Mouse (Mus musculus): Measurements from ENCODE around the gene Slit3.

Gene Slit3

DNA sequence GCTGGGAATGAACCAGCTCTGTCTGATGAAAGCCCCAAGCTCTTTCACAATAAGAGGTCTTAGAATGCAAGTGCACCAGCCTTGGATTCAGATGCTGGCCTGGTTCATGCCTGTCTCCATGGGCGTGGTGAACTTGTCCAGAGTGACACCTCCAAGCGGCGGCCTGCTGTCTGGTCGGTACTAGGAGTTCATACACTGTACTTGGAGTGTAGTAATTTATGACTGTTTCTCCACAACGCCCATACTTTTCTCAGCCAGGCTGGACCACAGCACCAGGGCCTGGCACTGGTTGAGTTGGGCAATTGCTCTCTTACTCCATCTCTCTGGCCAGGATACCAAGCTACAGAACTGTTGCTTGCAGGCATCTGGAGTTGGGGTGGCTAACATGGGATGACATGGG, 602.9 kb downstream of the Slit3 start:
- no peak for DNase-seq

DNA sequence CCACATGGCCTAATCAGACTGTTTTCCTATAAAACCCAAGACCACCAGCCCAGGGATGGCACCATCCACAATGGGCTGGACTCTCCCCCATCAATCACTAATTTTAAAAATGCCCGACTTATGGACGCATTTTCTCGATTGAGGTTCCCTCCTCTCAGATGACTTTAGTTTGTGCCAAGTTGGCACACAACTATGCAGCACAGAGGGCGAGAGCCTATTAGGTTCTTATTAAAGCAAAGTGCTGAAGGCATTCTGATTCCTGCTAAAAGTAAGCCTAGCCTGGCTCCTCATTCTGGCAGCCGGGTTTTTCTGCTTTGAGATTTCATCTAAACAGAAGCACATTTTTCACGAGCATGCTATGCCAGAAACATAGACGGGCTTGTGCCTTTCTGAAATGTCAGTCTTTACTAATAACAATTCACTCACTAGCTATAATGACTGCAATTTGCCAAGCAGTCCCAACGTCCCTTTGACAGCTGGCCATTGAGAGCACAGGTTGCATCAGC, 605.4 kb downstream of the Slit3 start:
- DNase-seq = no peak

DNA sequence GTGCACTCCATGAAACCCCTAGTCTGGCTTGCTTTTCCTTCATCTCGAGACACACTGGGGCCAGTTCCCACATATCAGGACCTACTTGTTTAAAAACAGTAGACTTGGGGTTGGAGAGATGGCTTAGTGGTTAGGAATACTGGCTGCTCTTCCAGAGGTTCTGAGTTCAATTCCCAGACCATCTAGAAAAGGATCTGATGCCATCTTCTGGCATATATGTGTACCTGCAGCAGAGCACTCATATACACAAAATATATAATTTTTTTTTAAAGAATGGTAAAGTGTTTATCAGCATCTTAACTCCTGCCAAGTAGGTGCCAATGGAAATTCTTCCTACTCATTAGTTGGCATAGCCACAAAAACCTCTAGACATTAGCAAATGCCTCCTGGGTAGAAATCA, 607.2 kb downstream of the Slit3 start:
- no peak for DNase-seq

DNA sequence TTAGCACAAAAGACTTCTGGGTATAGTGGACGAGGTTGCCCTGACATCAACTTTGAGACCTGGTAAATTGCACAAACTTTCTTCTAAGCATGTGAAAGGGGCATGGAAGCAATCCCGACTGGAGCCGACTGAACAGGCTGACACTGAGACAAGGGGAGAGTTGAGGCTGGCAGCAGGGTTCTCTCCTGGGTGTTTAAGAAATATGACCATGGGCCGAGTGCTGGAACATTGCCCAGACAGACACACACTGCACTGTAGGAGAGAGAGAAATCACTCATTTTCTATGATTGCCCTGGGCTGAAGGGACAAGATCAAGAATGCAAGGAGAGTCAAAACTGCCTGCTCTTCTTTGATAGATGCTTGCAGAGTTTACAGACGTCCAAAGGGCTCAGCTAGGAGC, 608.2 kb downstream of the Slit3 start:
- no peak for DNase-seq

DNA sequence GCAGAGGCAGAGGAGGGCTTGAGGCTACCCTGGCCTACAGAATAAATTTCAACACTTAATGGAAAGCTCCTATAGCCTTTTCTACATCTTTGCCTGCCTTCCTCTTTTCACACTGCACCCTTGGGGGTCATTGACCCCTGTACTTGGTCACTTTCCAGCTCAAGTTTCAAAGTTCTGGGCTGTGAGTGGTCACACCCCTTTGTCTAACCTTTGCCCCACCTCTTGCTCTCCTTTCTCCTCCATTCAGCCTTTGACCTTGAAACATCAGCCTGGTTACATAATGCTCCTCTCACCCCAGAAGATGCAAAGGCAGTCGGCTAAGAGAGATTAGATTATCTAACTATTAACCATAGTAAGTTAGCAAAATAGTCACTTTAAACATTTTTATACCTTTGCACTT, 611.3 kb downstream of the Slit3 start:
- no peak for DNase-seq

DNA sequence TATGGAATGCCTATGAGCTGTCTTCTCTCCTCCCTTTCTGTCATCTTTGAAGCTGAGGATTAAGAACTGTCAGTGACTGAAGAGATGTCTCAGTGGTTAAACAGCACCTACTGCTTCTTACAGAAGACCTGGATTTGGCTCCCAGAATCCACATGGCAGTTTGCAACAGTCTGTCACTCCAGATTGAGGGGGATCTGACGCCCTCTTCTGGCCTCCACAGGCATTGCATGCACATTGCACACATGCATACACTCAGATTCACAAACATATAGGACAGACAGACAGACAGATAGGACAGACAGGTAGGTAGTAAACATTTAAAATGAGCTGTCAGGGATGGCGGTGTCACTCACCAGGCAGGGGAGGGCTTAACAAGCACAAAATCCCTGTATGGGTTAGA, 615.8 kb downstream of the Slit3 start:
- no peak for DNase-seq

DNA sequence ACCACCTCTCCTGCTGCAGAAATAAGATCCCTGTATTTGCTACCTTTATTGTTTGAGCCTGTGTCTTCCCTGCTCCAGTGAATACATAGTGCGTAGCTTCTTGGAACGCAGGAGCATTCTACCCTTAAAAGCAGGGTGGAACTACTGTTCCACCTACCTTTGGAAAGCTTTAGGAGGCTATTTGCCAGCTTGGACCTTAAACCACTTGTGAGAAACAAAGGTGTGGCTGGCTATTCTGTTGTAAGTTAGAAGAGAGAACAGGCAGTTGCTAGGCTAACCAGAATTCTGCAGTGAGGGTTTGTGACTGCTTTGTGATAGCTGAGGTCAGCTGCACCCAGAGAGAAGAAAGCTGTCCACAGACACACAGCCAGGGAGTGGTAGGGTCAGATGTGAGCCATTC, 616.2 kb downstream of the Slit3 start:
- no peak for DNase-seq

DNA sequence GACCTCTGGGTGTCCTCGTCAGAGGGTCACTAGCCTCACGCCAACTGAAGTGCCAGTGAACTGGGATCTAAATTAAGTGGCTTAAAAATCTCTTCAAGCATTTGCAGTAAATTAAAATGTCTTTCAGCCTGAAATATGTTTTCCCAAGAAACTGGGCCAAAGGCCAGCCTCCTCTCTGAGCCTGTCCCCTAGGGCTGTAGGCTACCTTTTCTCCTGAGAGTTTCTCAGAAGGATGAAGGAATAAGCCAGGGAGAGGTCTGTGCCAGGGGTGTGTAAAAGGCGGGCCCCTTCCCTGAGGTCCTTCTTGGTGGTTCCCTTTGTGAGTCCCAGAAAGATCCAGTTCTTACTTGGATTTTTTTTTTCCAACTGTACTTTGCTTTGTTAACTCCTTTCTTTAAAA, 617.1 kb downstream of the Slit3 start:
- no peak for DNase-seq

DNA sequence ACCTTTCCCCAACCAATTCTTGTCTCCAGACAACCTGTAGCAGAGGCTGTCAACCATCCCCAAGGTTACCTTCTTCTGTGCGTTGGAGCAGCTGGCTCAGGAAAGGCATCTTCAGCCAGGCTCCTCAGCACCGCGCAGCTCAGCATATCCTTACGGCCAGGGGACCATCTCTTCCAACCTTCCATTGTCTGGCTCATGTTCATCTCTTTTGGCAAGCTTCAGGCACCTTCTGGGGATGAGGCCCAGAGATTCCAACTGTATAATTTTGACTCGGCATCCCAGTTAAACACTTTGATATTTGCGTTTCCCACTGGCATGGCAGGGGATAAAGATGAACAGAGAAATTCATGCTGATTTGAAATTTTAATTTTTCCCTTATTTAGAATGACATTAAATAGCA, 622.6 kb downstream of the Slit3 start:
- no peak for DNase-seq

DNA sequence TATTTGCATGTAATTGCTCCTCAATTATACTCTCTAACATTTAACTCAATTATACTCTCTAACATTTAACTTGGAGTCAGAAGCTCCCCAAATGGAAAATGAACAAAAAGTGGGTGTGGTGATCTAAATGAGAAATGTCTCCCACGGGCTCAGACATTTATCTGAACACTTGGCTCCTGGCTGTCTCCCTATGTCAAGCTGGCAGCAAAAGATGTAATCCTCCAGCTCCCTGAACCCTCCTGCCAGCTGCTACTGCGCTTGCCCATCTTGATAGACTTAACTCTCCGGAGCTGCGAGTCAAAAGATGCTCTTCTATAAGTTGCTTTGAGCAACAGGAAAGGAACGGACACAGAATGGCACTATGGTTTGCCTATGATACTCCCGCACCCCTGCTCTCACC, 623.5 kb downstream of the Slit3 start:
- no peak for DNase-seq

DNA sequence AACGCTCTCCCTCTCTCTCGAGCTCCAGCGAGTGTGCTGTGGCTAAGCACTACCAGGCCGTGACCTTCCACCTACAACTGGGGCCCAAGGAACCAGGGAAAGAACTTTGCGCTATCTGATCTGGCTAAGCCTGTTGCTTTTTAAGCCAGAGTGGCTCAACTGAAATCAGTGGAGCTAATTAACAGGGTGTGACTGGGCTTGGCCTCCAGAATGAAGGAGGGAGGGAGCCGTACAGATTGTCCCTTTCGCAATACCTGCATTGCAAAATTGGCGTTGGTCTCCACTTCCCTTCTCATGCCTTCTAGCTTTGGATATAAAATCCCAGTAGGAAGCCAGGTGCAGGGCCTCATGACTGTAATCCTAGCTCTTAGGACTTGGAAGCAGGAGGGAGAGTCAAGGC, 629.6 kb downstream of the Slit3 start:
- no peak for DNase-seq

DNA sequence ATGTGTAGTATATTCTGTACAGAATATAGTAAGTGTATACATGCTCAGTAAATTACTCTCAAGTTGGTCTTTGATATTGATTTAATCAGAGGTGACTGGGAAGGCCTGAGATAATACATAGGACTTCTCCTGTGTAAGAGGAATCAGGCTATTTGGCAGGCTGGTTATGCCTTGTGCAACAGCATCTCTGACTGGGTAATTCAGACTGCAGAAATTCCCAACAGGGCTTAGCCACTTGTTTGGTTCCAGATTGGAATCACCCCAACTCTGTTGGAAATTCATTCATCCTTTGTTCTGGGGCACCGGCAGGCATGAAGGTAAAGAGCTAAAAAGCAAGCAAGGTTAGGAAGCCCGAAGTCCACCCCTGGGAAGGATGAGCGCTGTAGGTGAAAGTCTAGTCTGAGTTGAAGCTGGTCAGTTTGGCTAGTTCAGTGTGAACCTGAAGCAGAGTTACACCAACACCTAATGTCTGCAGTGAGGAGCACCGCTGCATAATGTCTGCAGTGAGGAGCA, 633.9 kb downstream of the Slit3 start:
- DNase-seq = no peak

DNA sequence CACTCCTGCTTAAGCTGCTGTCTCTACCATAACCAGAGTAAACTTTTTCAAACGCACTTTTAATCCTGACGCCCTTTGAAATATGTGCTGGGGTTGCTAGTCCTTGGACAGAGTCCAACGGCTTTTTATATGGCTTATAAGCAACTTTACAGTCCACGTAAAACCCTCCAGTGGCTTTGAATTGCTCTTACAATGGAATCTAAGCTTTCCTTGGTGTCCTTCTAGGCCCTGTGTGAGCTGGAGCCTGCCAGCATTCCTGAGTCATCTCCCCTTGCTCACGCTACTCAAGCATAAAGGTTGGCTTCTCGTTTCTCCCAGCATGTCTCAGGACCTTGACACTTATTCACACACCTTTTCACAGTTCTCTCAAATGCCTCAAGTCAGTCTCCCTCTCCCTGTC, 634.5 kb downstream of the Slit3 start:
- DNase-seq = no peak

DNA sequence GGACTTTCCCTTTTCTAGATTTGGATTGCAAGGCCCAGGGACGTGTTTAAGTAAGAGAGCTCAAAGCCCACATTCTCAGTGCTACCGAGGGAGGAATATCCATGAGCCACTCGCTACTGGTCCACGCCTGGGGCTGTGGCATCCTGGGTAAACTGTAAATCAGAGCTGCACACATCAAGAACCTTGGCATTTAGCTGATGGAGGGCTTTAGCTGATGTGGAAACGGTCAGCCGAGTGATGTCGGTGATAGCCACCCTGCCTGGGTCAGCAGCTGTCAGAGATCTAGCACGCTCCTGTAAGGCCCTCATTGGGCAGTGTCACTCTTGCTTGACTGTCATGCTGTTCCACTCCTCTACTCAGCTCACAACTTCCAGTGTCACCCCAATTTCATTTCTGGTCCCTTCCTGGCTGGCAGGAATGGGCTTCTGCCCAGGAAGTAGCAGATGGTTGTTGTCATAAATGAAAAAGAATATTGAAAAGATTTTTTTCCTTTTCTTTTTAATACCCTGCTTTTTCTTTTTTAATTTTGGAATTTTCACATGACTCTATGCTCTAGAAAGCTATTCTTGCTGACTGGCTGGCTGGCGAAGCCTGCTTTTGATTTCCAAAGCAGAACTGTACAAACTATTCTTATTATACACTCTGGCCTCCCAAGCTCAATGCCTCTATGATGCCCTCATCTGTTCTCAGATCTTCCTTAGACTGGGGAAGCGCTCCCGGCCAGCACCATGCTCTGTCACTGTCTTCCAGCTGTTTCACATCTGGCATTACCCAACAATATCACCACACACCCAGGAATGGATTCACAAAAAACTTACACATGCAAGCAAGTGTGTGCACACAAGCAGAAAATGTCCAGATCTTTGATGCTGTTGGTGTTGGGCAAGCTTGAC, 635.6 kb downstream of the Slit3 start:
- DNase-seq = no peak

All from thymus, postnatal 36 days (tissue).